Mouse (Mus musculus): Measurements from ENCODE around the gene Abca14.

Abca14 gene

DNA sequence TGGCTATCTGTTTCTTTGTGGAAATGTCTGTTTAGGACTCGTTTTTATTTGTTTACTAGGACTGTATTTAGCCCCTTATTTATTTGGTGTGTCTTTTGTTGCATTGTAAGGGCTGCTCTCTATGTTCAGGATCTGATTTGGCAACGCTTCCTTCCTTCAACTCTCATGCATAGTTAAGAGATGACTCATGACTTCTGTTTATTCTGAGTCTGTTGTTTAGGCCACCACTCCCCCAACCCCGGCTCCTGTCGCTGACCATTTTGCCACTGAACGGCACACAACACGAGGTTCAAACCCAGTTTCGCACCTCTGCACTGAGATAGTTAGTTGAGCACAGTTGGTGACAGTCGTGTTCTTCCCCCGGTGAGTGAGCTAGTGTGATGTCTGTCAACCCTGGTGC is 2.2 kb downstream of the Abca14 start:
- WGBS, result 32% methylated on average over 9 of the region's 9 CpGs

DNA sequence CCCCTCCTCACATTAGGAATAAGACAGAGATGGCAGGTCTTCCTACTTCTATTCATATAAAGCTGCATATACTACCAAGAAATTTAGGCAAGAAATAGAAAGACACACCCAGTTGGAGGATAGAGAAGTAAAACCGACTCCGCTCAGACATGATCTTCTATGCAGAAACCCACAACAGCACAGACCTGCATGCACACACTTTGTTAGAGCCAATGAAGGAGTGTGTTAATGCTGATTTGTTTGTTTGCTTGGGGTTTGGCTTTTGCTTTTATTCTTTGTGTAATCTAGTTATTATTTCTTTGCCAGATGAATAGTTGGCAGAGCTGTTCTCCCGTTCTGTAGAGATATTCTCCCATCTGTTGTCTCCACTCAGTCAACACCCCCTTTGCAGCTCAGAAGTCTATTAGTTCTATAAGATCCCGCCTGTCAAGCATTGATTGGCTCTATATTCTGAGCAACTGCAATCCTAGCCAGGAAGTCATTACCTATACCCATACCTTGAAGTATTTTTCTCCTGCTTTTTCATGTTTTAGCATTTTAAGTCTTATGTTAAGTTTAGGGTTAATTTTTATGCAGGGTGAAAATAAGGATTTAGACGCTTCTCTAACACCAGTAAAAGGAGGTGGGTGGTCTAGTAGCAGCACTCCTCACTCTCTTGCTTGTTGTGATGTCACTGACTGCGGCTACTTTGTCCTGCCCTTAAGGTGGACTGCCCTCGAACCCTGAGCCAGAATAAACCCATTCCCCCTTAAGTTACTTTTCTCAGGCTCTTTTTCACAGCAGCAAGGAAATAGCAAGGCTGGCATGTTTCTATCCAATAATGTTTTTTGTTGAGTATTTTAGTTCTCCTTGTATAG is 67.6 kb downstream of the Abca14 start:
- WGBS, result 46% methylated on average over 7 of the region's 7 CpGs

DNA sequence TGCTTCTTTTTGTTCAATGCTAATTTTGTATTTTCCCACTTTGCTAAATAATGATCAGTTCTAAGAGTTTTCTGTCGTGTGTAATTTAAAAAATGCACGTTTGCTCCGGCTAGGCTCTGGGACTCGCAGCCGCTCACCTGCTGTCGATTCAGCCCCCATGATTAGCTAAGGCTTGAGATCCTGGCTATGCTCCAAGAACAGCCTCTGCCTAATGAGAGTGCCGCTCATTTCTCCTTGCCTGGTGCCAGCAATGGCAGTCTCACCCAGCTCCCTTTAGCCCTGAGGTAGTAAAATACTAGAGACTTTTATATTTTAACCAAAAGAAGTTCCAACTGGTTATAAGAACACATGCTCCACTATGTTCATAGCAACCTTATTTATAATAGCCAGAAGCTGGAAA is 68.3 kb downstream of the Abca14 start:
- 23% methylated on average over 7 of the region's 7 CpGs for WGBS

DNA sequence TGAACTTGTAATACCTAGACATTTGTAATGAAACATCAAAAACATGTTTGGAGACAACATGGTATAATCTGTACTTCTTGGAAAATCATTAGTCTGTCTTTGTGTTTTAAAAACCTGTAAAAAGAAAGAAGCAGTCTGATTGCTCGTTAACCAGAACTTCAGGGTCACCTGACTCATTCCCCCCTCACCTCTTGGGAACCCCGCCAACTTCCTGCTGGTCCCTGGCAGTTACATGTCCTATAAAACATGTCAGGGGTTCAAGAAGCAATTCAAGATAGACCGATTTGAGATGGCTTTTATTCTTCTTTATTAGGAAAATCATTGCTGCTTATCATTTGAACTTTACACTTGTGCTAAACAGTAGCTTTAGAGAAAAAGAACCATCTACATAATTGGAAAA is 81.5 kb downstream of the Abca14 start:
- 64% methylated on average over 3 of the region's 3 CpGs for WGBS

DNA sequence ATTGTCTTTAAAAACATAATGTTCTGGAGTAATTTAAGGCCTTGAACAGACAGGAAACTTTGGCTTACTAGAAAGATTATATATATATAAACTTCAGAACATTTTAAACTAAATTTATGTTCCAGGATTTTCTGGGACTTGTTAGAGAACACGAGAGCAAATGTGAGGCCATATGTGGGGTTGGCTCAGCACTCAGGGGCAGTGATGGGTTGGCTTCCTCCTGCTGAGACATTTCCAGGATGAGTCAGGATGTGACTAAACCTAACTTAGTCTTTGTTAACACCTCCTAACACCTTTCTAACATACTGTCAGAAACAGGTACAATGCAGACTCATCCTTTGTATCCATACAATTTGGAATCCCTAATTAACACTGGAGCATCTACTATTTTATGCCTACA is 112.3 kb downstream of the Abca14 start:
- 41% methylated on average over 1 of the region's 1 CpGs for WGBS

DNA sequence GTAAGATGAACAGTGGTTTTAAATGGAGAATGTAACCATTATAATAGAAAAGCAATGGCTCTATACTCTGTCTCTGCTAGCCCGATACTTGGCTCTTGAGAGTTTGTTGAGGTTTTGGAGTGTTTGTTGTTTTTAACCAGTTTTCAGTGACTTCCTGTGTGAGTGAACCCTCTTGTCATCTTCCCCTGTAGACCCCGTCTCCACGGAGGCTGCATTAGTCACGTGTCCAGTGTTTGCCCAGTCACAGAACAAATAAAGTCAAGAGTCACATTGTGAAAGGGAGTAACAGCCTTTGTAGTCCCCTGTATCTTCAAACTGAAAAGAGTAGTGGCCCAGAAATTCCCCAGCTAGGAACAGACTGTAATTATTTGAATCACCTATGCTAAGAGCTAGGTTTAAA is 119.2 kb downstream of the Abca14 start:
- 62% methylated on average over 4 of the region's 4 CpGs for WGBS

DNA sequence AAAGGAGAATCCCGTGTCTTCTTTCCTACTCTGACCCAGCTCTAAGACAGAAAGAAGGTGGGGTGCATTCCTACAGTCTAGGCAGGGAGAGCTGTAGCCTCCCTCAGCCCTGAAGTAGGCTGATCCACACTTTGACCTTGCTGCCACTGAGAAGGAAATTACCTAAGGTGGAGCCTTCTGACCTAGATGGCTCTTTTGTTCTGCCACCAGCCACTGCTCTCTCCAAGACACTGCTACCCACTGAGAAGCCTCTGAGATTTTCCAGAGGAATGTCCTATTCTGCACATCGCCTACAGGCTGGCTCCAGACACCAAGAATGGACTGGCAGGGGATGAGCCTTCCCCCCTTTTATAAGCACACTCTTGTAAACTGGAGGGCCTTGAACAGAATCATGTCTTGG is 122.2 kb downstream of the Abca14 start:
- WGBS, result 84% methylated on average over 2 of the region's 2 CpGs

DNA sequence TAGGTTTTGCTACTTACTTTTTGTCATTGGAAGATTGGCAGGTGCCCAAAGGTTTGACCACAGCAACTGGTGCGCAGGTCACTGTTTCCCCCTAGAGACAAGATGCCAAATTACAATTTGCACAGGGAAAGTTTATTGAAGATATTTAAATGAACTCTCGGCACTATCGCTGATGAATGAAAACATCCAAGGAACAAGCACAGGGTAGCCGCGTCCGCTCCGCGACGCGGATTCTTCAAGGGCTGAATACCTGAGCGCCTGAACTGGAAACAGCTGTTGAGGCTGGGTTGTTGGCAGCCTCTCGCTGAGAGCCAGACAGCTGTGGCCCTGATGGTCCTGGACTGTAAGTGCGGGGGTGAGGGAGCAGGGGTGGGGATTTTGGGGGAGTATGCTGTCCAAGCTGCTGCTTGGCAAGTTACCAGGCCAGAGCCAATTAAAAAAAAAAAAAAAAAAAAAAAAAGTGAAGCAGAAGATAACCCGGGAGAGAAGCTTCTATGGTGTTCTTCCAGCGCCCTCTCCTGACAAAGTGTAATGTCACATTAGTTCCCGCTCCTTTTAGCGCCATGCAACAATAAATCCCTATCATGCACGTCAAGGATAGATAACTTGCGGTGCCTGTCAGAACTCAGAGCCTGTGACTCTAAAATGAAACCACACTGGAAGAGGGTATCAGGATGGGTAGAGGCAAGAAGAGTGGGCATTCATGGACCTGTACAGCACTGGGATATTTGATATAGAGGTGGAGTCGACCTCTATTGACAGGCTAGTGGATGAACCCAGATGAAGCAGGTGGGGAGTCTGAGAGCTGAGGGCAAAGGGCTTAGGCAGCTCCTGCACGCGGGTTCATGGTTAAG is 123.7 kb downstream of the Abca14 start:
- 11% methylated on average over 22 of the region's 22 CpGs for WGBS

DNA sequence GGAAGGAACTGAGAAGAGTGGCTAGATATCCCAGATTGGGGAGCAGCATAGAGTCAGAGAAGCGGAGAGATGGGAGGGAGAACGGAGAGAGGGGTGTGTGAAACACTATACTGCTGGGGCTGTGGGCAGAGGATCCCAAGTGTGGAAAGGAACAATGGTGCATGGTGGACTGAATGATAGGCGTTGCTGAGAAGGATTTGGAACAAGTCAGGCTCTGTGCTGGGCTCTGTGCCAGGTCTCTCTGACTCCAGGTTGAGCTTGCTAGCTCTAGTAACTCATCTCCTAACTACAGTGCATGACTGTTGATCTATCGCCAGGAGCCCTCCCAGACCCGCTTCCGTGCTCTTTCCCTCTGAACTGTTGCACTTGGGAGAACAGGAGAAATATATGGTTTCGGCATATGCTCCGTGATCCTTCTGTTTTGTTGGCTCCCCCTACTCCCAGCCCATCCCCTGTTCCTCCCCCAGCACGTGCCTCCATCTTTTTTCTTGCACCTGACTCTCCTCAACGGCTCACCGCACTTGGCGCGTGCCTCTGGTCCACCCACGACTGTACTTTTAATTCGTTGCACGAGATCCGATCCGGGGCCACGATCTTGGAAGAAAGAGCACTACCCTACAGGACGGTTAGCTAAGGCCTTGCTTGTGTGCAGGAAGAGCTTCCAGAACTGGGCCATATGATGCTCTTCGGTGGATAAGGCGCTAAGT is 124.5 kb downstream of the Abca14 start, which contains the start of gene Abca15:
Gene Abca15, plus strand, starts transcription at position 584 of the 707 bp plus-strand sequence.
- 69% methylated on average over 22 of the region's 22 CpGs for WGBS

DNA sequence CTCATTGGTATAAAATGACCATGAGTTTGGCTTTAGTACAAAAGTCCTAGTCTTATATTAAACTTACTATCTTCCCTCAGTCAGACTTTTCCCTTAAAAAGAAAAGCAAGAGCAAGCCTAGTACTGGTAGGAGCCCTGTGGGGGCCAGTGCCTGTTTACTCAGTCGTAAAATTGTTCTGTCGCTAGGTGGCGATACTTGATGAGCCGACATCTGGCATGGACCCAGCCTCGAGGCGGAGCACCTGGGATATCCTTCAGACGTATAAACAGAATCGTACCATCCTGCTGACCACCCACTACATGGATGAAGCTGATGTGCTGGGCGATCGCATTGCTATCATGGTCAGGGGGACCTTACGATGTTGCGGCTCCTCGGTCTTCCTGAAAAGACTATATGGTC is 157.4 kb downstream of the Abca14 start:
- 44% methylated on average over 13 of the region's 13 CpGs for WGBS
